Mouse (Mus musculus): ENCODE data around the gene Vamp9.

- peak; percentile 80 for TF ChIP-seq POLR2A (IDR thresholded peaks at IDR 0.05; ENCODE audit: insufficient read depth, low read depth, low read length)
- TF ChIP-seq CTCF (IDR thresholded peaks at IDR 0.05; ENCODE audit: insufficient read depth, low read depth, low read length), result 0 out of 2 replicates have a peak, but pooled peaks have one; percentile 14
These were observed 72.8 kb downstream of the Vamp9 start, which contains the start of the genes Hnrnpd and 4930524J08Rik for GRCm38 (mm10) chr5:99978699-99979442.
